Mouse (Mus musculus): ENCODE measurements around the gene Acsl3. TPM values are rescaled to one million over a fixed set of nuclear protein-coding genes. Genes with fewer than 3 reads are reported as not detected.

The Acsl3 gene
- total RNA-seq, 2 experiments from 2014 or later, result 2.9 to 11.0 TPM

DNA sequence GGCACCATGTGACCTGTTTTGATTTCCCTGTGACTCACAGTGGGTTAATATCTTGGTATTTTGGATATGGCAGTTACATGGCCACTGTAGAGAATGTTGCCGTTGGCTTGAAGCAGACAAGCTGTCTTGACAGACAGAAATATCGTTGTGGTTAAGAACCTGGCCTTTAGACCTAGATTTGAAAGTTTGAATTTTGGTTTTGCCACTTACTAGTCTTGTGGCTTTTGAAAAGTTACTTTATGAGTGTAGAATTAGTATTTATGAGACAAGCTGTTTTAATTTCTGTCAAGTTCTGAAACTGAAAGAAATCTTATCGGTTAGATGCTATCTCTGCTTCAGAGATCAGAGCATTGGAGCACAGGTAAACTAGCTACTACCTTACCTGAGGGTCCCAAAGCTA lies 24.7 kb downstream of the Acsl3 start:
- no peak for ATAC-seq (replicated peaks; ENCODE audit: low FRiP score, poor library complexity, severe bottlenecking)

DNA sequence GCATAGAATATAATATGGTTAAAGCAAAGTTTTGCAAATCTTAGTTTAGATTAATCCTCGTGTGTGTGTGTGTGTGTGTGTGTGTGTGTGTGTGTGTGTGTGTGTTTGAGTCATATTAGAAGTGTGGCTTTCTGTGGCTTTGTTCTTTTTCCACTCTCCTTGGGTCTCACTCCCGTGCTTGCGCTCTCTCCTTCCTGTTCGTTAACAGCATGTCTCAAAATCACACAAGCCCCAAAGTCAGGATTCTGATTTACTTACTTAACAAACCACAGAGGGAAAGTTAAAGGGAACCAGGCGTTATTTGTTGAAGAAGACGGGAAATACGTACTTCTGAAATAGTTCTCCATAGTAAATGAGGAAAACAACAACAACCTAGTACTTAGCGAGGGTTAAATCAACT lies 26.5 kb downstream of the Acsl3 start:
- ATAC-seq (replicated peaks; ENCODE audit: low FRiP score, poor library complexity, severe bottlenecking), result no peak

DNA sequence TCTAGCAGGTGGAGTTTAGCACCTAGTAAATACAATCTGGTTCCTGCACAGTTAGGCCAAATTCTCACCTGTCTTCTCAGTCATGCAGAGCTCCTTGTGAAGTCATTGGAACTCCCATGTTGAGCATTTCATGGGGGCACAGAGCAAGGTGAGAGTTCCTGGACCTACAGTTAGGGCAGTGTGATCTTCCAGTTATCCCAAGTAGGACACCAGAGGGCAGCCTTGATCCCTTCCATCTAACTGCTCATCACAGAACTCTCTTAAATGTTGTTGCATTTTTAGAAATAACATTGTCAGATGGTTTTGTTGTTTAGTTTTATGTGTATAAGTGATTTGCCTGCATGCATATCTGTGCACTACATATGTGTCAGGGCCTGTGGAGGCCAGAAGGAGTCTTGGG lies 29.2 kb downstream of the Acsl3 start:
- no peak for ATAC-seq (replicated peaks; ENCODE audit: low FRiP score, poor library complexity, severe bottlenecking)

DNA sequence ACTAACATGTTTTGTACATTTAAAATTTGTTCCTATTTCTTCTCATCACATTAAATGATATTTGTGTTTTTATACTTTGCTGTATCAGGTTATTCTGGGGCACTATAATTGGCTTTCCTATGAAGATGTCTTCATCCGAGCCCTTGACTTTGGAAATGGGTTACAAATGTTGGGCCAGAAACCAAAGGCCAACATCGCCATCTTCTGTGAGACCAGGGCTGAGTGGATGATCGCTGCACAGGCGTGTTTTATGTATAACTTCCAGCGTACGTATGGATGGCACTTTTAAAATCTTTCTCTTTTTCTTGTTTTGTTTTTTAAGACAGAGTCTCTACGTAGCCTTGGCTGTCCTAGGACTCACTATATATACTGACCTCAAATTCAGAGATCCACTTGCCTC lies 30.5 kb downstream of the Acsl3 start:
- no peak for ATAC-seq (replicated peaks; ENCODE audit: low FRiP score, poor library complexity, severe bottlenecking)

DNA sequence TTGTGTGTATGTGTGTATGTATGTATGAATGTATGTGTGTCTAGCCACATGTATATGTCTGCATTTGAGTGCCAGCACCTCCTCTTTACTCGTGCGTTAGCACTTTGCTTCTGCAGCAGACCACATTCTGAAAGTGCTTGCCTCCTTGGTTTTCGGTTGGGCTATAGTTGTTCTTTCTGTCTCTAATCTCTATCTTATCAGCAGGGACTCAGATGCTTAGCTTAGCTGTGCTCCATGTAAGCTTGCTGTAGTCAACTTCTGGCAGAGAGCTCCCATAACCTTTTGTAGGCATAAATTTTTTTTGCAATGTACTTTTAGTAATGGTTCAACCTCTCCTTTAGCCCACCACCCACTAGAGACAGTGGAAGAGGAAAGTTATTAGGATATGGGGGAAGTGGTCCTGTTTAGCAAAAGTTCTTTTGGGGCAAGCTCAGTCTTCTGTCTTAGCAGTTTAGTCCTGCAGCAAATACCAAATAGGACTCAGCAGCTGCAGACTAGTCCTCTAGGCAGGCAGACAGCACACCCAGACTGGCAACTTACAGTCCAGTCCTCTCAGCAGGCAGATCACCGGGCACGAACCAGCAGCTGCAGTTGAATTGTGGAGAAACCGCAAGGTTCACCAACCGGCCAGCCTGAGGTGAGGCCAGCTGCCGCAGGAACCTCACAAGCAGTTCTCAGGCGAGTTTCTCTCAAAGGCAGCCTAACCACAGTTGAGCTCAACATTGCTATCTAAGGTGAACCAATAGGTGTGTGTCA lies 37.1 kb downstream of the Acsl3 start:
- no peak for ATAC-seq (replicated peaks; ENCODE audit: low FRiP score, poor library complexity, severe bottlenecking)

DNA sequence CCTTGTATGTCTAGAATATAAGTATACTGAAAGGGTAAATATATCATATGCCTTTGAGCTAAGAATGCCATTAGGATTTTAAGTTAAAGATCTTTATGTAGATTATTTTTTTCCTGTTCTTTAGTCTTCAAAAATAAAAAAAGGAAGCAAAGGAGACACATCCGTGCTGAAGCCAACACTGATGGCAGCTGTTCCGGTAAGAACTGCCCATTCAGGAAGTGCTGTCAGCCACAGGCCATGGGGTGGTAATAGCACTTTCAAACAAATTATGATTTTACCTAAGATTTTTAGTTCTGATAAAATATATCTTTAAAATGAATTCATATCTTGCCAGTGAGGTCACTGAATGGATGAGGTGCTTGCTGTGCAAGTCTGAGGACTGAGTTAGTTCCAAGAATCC lies 38.7 kb downstream of the Acsl3 start:
- no peak for ATAC-seq (replicated peaks; ENCODE audit: low FRiP score, poor library complexity, severe bottlenecking)

DNA sequence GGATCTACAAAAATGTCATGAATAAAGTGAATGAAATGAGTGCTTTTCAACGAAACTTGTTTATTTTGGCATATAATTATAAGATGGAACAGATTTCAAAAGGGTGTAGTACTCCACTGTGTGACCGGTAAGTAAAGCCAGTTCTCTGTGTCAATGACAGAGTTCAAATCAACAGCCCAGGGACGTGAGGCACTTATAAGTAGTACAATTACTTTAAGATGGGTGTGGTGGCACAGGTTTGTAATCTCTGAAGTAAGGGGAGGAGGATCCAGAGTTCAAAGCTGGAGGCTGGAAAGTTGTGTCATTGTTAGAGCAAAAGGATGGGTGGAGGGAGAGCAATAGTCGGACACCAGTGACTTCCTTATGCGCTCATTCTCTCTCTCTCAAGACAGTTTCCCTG lies 39.3 kb downstream of the Acsl3 start:
- ATAC-seq (replicated peaks; ENCODE audit: low FRiP score, poor library complexity, severe bottlenecking), result no peak

DNA sequence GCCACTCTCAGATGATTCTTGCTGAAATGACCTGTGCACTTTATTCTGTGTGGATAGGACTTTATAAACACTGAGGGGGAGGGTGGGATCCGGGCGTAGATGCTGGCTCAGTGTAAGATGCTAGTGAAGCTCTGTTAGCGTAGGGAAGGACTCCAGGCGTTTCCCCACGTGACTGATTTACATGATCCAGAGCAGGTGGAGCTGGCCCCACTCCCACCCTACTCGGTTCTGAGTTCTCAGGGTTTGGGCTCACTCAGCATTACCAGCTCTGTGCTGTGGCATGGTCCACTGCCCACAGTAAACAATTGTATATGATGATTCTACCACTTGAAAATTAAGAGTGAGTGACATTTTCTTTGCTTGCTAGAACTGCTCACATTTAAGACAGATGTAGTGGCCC lies 40.5 kb downstream of the Acsl3 start:
- no peak for ATAC-seq (replicated peaks; ENCODE audit: low FRiP score, poor library complexity, severe bottlenecking)

DNA sequence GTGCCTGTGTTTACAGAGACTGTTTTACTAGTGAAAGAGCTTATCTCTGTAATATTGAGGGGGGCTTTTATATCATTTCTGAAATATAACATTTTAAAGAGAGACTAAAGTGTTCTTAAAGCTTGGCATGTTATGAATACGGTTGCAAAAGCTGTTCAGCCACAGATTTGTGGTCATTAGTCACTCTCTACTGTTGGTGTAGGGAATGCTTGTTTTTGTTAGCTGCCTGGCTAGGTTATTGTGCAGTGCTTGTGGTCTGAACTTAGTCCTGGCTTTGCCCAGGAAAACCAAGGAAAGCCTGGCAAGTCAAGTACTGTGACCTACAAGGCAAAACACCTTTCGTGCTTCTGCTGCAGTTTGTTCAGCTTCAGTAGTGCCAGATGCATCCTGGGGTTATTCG lies 44.1 kb downstream of the Acsl3 start:
- no peak for ATAC-seq (replicated peaks; ENCODE audit: low FRiP score, poor library complexity, severe bottlenecking)

DNA sequence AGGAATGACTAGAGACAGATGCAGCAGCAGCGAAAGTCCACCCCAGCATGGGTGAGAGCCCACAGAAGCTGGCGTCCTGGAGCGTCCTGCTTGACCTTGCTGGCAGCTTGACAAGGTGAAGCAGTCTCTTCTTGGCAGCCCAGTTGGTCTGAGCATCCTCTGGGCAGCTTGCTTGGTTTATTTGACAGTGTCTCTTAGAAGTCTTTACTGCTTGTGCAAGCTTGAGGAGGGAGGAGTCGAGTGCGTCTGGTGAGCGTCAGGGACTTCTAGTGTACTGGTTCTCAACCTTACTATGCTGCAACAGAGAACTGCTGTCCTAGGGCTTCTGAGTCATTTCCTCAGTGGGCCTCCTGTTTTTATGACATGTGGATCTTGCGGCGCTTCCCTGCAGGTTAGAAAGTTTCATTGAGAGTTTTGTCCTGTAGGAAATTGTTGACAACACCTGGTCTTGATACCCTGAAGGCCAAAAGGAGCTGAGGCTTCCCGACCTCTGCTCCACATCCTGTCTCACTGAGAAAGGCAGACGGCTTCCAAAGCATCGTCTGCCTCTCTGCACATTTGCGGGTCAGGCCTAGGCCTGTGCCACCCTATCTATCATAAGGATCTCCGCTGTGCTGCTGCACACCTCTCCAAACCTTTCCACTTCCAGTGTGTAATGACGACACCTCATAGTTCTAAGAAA lies 44.8 kb downstream of the Acsl3 start:
- no peak for ATAC-seq (replicated peaks; ENCODE audit: low FRiP score, poor library complexity, severe bottlenecking)

DNA sequence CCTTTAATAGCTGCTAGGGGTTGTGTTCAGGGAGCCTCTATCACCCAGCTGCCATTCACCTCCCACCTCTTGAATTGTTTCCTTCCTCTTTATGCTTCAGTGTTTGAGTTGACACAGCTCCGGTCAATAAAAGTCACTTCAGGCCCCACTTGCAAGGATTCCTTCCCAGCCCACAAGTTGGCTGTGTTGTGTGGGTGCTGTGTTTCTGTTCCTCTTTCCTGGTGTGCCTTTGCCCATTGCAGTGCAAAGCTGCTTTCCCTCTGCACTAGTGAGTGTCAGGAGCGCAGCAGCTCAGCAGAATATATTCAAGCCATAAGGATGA lies 45.3 kb downstream of the Acsl3 start:
- ATAC-seq (replicated peaks; ENCODE audit: low FRiP score, poor library complexity, severe bottlenecking), result no peak

DNA sequence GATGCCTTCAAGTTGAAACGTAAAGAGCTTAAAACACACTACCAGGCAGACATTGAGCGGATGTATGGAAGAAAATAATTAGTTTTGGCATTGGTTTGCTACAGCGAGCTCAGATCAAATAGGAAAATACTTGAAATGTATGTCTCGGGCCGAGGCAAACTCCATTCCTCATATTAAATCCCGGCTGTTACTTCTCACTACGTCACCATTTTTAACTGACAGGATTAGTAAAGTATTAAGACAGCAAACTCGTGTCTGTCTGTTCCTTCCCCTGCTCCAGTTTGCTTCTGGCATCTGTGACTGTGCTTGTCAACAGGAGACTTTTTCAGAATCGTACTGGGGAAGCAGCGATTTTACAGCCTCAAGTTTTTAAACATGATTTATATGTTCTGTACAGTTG lies 48.7 kb downstream of the Acsl3 start:
- no peak for ATAC-seq (replicated peaks; ENCODE audit: low FRiP score, poor library complexity, severe bottlenecking)

DNA sequence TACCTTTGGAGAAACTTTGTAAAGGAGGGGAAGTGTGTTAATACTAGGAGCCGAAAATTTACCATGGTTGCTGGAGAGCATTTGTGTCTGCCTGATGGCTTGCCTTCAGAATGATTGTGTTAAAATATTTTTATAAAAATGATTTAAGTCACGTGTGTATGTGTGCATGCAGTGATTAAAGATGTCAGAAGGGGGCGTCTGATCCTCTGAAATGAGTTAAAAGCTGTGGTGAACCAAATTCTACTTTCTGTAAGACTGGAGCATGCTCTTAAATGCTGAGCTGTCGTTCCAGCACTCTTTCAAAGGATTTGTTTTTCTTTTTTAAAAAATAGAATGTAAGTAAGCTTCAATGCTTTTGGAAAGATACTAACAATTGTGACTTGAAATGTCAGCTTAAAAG lies 49.7 kb downstream of the Acsl3 start:
- no peak for ATAC-seq (replicated peaks; ENCODE audit: low FRiP score, poor library complexity, severe bottlenecking)

DNA sequence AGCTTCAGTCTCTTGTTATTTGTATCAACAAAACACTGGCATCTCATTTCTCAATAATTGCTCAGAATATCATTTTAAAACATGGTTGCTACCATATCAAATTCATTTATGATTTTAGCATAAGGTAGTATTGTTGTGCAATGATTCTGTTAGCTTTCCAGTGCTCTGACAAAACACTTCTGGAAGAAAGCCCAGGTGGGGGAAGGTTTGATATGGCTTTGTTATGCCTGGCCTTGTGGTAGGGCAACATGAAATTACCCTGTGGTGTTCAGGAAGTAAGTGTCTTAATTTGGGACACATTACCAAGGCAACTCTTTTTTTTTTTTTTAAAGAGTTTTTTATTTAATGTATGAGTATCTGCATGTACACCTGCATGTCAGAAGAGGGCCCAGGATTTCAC lies 52.4 kb downstream of the Acsl3 start:
- no peak for ATAC-seq (replicated peaks; ENCODE audit: low FRiP score, poor library complexity, severe bottlenecking)

DNA sequence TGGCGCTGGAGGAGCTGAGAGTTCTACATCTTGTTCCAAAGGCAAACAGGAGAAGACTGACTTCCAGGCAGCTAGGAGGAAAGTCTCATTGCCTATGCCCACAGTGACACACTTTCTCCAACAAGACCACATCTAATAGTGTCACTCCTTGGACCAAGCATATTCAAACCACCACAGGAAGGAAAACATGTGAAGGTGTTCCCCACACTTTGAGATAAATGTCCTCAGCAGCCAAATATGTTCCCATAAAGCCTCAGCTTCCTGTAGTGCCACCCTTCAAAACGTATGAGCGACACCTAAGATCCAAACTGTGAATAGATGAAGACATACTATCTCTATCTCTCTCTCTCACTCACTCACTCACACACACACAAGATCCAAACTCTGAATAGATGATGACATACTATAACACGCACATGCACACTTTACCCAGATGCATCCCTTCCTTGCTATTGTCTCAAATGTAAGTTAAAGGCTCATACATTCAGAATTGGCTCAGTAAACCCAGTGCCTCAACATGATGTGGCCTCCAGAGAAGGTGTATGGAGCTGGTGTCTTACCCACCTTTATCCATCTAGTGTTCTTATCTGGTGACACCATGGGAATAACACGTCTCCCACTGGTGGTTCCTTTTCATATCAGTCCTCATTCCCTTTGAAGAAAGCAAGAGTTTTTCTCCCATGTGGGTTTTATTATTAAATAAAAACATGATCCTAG lies 53.1 kb downstream of the Acsl3 start:
- no peak for ATAC-seq (replicated peaks; ENCODE audit: low FRiP score, poor library complexity, severe bottlenecking)

DNA sequence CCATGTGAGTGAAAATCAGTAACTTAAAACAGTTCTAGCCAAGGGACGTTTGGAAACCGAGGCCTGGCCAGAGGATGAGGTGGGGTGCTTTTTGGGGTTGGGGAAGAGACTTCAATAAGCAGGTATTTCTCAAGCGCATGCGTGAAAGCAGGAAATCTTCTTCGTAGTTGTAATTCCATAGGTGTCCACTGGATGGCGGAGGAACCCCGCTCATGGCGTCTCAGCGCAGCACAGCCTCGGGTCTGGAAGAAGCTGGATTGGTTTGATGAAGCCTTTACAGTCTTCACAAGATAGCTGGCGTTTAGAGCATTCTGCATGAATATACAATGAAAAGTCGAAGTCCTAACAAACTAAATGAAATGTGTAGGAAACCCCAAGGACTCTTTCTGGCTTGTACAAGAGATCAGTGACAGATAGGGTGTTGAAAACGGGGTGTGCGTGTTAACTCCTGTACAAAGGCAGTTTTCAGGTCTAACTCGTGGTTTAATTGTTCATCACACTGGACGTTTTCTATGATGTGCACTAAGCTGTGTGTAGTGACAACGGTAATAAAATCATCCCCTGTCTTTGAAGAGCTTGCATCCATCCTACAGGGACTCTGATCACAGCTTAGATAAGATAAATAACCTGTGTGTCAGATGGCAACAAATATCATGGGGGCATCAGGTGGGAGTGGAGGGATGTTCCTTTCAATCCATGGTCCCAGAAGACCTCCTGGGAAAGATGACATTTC lies 67.0 kb downstream of the Acsl3 start:
- ATAC-seq (replicated peaks; ENCODE audit: low FRiP score, poor library complexity, severe bottlenecking), result no peak

DNA sequence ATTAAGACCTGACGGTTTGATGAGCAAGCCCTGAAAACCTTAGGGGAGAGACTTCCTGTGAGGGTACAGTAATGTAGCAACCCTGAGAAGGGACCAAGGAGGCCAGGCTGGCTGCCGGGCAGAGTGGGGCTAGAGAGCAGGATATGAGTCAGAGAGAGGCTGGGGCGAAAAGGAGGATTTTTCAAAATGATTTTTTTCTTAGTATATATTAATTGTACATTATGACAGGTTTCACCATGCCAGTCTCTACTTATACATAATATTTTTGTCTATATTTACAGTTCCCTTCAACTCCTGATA lies 67.5 kb downstream of the Acsl3 start:
- ATAC-seq (replicated peaks; ENCODE audit: low FRiP score, poor library complexity, severe bottlenecking), result no peak

DNA sequence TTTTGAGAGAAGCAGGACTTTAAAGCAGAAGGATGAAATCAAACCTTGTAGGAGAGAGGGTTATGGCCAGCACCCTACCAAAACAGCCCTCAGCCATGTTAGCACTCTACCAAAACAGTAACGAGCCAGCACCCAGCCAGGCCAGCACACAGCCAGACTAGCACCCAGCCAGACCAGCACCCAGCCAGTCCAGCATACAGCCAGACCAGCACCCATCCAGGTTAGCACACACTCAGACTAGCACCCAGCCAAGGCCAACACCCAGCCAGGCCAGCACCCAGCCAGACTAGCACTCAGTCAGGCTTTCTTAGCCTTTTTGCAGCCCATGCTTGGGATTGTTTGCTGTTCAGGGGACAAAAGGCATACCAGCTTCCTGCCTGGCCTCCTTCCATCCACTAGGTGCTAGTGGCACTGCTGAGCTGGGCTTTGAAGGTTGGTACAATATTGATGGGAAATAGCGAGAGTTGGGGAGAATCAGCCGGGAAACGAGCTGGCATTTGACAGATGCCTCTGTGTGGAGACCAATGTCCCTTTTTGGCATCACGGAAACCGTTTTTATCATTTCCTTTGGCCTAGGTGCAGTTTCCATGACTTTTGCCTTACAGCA lies 68.1 kb downstream of the Acsl3 start:
- ATAC-seq (replicated peaks; ENCODE audit: low FRiP score, poor library complexity, severe bottlenecking), result no peak

DNA sequence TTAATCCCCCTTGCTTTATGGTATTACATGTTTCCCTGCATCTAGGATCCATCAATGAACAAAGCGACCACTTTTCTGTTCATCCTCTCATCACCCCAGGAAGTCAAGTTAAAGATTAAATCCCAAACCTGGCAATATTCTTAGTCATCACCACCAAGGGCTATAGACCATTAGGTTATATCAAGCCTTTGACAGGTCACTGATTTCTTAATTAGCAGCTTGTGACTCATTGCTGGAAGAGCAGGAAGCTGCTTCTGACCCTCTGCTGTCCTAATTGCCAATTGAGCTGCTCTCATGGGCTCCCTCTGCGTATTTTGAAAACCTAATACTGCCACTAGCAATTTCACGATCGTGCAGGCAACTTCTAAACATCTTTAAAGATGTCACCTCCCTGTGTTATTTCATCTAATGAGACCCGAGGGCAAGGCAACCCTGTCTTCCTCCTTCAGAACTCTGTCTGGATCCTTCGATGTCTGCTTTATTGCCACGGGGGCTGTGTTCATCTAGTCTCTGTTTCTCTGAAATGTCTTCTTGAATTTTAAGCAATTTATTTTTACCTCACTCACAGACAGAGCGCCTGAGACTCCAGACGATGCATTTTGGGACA lies 72.6 kb downstream of the Acsl3 start:
- ATAC-seq (replicated peaks; ENCODE audit: low FRiP score, poor library complexity, severe bottlenecking), result no peak

DNA sequence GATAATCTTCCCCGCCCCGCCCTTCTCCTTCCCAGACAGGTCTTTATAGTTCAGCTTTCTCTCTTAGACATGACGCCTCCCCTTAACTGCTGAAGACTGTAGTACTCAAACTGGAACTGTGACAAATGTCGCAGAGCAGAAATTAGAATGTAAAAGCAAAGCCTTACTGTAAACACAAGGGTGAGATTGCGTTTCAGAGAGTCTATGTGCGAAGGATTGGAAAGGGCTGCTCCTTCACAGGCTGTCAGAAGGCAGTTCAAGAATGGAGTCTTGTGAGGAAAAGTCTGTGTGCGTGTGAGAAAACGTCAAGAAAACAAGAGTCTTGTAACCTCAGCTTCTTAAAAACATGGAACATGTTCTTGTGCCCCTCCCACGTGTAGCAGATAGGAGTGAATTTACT lies 74.7 kb downstream of the Acsl3 start:
- ATAC-seq (replicated peaks; ENCODE audit: low FRiP score, poor library complexity, severe bottlenecking), result no peak
